Mouse (Mus musculus) right cerebral cortex, postnatal 36 days (tissue): ENCODE measurements around the gene Serpina11.
"Not testable (repeated sequence)": the region's sequence is repeated elsewhere in the genome, so short reads cannot be mapped to it uniquely, and the experiment has no call there.

Experiments used
- DNase-seq, 2 experiments: peaks; one replicate each; pipeline ENCODE4 v3.0.0; 2022; ENCODE audit warnings: low spot score in 2 of 2, mixed read lengths in 1 of 2

The Serpina11 gene

DNA sequence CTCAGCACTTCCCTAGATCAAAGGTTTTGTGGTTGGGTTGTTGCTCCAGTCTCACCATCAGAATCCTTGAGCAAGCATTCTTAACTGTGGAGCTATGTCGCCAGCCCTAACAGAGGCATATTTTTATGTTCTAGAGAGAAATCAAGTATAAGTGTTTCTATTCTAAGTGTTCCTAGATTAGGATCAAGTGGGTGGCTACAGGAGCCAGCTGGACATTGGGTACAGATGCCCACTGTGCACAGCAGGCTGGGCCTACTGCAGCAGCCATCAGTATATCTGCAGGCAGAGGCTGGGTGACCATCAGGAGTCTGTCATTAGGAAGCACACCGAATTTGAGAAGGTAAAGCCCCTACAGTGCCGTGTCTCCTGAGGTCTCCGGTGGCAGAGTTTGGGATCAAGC lies 18.7 kb downstream of the Serpina11 start:
- DNase-seq: peak in 1 of 2 experiments; percentile 54

DNA sequence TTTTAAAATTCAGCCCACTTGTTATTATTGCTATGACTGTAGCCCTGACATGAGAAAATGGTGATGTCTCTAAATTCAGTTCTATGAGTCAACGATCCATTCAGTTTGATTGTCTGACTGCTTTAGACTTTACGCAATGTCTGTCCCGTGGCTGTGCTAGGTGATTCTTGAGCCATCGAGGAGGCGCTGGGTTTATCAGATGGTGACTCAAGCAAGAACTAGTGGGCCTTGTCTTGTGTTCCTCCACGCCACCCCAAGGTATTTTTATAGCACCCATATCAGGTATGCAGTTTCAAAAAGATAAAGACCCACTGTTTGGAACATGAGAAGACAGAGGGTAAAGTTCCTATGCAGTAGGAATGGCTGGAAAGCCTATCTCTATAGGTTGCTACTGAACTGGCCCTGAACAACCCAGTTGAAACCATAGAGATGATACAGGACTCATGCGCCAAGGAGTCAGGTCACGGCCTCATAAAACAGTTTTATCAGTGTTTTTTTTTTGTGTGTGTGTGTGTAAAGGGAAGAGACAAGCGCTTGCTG lies 20.1 kb downstream of the Serpina11 start:
- DNase-seq: no peak

DNA sequence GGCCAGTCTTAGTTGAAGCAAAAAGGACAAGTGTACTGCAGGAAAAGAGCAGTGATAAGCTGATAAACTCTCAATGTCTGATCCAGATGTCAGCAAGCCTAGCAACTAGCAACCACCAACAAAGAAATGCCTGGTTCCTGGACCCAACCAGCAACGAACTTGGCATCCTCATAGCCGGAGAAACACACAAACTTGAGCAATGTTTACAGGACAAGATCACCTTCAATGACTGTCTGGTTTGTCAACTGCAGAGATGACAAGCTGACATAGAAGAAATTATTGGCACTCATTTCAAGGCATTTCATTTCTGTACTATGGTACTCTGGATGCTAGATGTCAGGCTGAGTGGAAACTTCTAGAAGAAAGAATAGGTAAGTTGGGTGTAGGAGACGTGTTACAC lies 23.0 kb downstream of the Serpina11 start:
- no peak for DNase-seq

DNA sequence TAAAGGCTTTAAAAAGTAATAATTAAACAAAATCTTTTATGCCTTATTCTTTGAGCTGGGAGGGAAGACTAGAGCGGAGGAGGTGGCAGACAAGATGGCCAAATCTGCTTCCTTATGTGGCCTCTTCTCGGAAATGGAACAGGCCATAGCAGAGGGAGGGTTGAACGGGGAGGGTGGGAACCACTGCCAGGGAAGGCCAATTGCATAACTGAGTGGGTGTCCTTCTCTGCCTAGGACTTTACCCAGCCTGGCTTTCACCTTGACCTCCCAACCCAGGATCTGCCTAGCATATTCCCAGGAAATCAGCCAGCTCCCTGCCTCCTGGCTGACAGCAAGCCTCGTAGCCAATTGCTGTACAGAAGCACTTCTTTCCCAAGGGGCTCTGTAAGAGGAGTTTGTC lies 26.5 kb downstream of the Serpina11 start:
- no peak for DNase-seq

DNA sequence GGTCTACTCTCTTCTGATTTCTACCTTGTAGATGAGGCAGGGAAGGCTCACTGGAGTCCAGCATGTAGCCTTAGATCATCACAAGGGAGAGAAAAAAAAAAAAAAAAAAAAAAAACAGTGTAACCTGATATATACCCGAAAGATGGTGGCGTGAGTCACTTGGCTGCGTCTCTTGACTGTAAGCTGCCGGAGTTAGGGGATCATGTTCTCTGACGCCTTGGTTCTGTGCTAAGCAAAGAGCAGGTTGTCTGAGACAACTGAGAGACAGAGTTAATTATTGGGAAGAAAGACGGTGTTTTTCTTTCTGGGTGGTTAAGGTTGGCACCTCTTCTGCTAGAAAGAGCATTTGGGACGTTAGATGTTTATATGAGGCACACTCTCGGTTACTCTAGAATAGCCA lies 26.9 kb downstream of the Serpina11 start:
- DNase-seq: no peak

DNA sequence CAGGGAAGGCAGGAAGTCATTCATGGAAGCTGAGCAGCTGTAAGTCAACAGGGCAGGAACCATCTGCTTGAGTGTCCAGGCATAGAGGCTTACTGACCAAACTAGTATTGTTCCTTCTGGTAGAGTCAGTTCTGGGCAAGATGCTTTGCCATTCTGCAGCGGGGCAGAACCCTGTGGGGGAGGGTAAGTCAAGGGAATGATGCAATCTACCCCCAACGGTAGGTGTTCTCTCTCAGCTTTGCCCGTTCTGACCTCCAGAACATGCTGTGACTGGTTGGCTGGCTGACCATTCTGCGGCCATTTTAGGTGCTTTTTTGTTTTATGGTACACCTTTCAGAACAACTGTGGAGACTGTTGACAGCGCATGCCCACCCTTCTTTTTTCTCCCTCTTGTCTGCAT lies 27.4 kb downstream of the Serpina11 start:
- DNase-seq: no peak

DNA sequence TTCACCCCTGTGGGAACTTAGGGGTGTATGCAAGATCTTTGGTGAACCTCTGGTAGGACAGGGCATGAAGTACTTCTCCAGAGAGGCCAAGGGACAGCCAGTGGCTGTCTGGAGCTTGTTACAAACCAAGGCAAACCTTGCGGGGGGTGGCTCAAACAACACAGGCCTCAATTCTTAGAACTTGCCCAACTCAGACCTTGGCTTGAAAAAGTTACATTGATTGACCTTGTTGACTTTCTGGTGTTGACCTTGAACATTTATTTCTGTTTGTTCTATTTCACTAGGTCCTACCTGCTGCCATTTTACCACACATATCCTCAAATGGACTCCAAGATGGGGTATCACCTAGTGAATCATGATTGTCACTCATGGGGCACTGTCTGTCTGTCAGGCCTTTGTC lies 28.0 kb downstream of the Serpina11 start:
- no peak for DNase-seq

DNA sequence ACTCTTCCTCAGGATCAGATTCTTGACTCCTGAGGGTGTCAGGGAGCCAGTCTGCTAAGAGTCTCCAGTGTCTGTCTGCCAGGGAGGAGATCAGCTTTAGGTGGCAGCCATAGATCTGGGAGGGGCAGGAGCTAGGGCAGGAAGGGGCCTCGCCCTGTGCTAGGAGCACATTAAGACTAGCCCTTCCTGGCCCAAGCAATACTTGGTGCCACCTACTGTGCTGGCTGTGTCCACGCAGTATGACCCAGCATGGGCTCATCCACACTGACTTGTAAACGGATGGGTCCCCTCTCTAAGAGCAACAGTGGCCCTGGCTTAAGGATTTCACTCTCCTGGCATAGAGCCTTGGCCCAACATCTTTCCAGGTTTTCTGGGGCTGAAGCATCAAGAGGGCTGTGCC lies 31.0 kb downstream of the Serpina11 start, which contains the start of gene Serpina1e:
TSS of gene Serpina1e (minus strand) at position 178 of the 400 bp plus-strand sequence.
- no peak for DNase-seq

DNA sequence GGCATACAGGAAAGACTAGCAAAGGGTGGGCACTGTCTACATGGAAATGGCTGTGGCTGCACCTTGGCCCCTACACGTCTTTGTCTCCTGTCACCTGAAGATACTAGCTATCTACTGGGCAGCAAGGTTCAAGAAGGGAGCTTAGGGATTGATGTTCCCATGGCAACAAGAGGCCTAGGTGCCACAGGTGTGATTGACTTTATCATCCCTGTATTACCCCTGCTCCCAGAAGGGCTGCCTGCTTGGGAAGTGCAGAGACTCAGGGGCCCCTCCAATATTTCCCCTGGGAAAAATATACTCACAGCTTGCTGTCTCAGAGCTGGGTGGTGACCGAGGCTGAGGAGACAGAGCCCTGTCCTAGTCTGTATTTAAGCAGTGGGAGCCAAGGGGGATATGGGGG lies 33.2 kb downstream of the Serpina11 start:
- DNase-seq: not testable (repeated sequence)

DNA sequence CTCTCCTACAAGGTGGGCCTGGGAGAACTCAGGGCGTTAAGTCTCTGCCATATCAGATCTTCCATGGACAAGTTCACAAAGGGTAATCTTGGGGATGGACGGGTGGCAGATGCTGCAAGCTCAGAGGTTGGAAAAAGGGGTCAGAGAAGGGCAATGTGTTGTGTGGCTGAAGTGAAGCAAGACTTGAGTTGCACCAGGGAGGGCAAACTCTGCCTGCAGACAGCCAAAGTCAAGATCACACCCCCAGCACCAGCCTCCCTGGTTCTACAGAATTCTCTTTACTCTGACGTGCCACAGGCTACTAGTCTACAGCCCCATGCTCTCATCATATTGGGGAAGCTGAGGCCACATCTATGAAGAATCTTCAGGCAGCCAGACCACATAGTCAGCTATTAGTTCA lies 36.8 kb downstream of the Serpina11 start:
- DNase-seq: not testable (repeated sequence)

DNA sequence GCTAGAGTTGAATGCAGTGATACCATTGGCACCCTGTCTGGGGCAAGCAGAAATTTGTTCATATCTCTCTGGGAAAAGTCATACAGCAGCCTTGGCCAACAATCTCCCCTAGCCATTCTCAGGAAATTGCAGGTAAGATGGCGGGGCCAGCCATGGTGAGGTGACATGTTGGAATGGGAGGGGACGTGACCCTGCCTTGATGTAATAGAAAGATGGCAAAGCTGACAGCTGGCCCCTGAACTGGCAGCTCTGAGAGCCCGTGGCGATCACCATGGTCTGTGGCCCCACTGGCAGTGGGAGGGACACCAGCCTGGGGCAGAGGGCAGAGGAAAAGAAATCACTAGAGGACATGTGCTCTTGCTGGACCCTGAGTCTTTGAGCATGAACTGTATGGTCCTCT lies 43.5 kb downstream of the Serpina11 start:
- DNase-seq: no peak
